Mouse (Mus musculus) G1E (cell line): ENCODE measurements around the gene Rexo4.

Source experiments
- CTCF ChIP-seq: IDR thresholded peaks from 2 replicates; pipeline ENCODE4 v1.5.1; 2012; ENCODE audit warnings: low read depth, low read length, inconsistent platforms, mixed read lengths
- GATA1 ChIP-seq: IDR thresholded peaks from 2 replicates; pipeline ENCODE4 v1.6.1; 2012; ENCODE audit warnings: borderline replicate concordance, low read length, inconsistent platforms, mixed read lengths
- GATA2 ChIP-seq: IDR thresholded peaks from 2 replicates; pipeline ENCODE4 v1.6.1; 2012; ENCODE audit warnings: low read depth, low read length, inconsistent platforms, borderline replicate concordance
- POLR2AphosphoS5 ChIP-seq: IDR thresholded peaks from 2 replicates; pipeline ENCODE4 v1.6.1; 2012; ENCODE audit warnings: low read depth, low read length, inconsistent platforms; ENCODE audit not compliant: insufficient replicate concordance
- TAL1 ChIP-seq: conservative IDR thresholded peaks from 2 replicates; pipeline ENCODE4 v1.6.1; 2012; ENCODE audit warnings: low read depth, low read length, inconsistent platforms, mixed read lengths

DNA sequence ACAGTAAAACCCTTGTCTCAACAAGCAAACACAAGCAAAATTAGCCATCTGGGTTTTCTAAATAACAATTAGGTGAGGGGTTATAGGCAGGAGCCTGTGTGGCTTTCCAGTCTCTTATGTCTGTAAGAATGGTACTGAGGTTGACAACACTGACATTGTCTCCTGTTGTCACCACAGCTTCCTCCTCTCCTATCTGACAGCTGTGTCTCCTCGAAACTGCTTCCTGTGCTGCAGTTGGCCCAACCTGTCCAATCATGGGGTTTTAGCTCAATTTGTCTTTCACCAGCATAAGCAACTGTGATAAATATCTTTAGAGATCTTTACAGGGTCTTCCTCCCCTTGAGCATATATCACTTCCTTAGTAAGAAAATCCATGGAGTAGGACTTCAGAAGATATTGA is 27.8 kb downstream of the Rexo4 start:
- TF ChIP-seq CTCF = no peak
- no peak for TF ChIP-seq TAL1
- no peak for TF ChIP-seq GATA1
- no peak for TF ChIP-seq POLR2AphosphoS5
- TF ChIP-seq GATA2 = no peak
